In genomic region chr8:71504349-71504748, GRCm38 (mm10) we compare ENCODE assay signal across 21 mouse cellular contexts. TPM values are rescaled to one million over a fixed set of nuclear protein-coding genes. Genes with fewer than 3 reads are reported as not detected.
DNase-seq lines count a peak whose midpoint lies in the region; ATAC-seq lines count a peak whose summit lies in the region.
"Had no signal": no experiment of that assay in that cellular context is flagged by ENCODE, and none has a peak within 500 bp of the region (broad histone marks: within the 10 kb centered on the region; RNA-seq: fewer than 3 reads in every experiment).

No protein-coding gene starts in this region.

- H3K27me3 ChIP-seq in kidney, embryonic 15.5 days: peaks cover 39% of the 10 kb centered on the region
- H3K27me3 ChIP-seq in lung, embryonic 15.5 days: peaks cover 31% of the 10 kb centered on the region
- peaks cover 43% of the 10 kb centered on the region for H3K27me3 ChIP-seq in limb, embryonic 10.5 days (ENCODE audit: low read depth, poor library complexity, severe bottlenecking)

- H3K4me2 ChIP-seq in kidney, embryonic 15.5 days: no peak overlapping the region
- H3K4me2 ChIP-seq in lung, embryonic 15.5 days: no peak overlapping the region
- H3K4me2 ChIP-seq: embryonic facial prominence, embryonic 13.5 days; embryonic facial prominence, embryonic 15.5 days; forebrain, embryonic 12.5 days had no signal

- no peak for DNase-seq in kidney, adult 18-20 months
- no peak for DNase-seq in lung, postnatal 25 days (ENCODE audit: low spot score)
- no peak for DNase-seq in limb, embryonic 10.5 days (ENCODE audit: low spot score)
- DNase-seq in cerebellum, adult 9-11 months: no peak
- DNase-seq: adrenal gland, adult 8-10 months; adrenal gland, postnatal 14 days; cerebellum, adult 11 months; cerebellum, adult 18-20 months; cerebellum, adult 8-10 months; cerebellum, postnatal 10 days; cerebellum, postnatal 25 days had no signal

- H3K27ac ChIP-seq in kidney, embryonic 15.5 days: 0 out of 2 replicates have a peak overlapping the region, but pooled peaks have one; percentile 37
- 0 out of 2 replicates have a peak overlapping the region, but pooled peaks have one; percentile 2 for H3K27ac ChIP-seq in lung, embryonic 15.5 days
- H3K27ac ChIP-seq in limb, embryonic 10.5 days: peak overlapping the region; percentile 9; the same call in 1 of the 2 replicates
- H3K27ac ChIP-seq: embryonic facial prominence, embryonic 13.5 days; embryonic facial prominence, embryonic 15.5 days; forebrain, embryonic 10.5 days; forebrain, embryonic 12.5 days had no signal

- H3K4me1 ChIP-seq in kidney, embryonic 15.5 days: peaks cover 29% of the 10 kb centered on the region
- H3K4me1 ChIP-seq in lung, embryonic 15.5 days: peaks cover 23% of the 10 kb centered on the region
- peaks cover 35% of the 10 kb centered on the region for H3K4me1 ChIP-seq in limb, embryonic 10.5 days

- WGBS in kidney, embryonic 15.5 days: 81% methylated on average over 4 of the region's 4 CpGs
- WGBS in lung, embryonic 15.5 days: 88% methylated on average over 4 of the region's 4 CpGs
- WGBS in limb, embryonic 10.5 days: 89% methylated on average over 4 of the region's 4 CpGs

- H3K9ac ChIP-seq in kidney, embryonic 15.5 days: no peak overlapping the region
- no peak overlapping the region for H3K9ac ChIP-seq in lung, embryonic 15.5 days
- H3K9ac ChIP-seq: embryonic facial prominence, embryonic 13.5 days; embryonic facial prominence, embryonic 15.5 days; forebrain, embryonic 12.5 days had no signal

- H3K4me3 ChIP-seq in kidney, embryonic 15.5 days (replicated peaks): no peak overlapping the region
- no peak overlapping the region for H3K4me3 ChIP-seq in lung, embryonic 15.5 days
- no peak overlapping the region for H3K4me3 ChIP-seq in limb, embryonic 10.5 days
- H3K4me3 ChIP-seq: embryonic facial prominence, embryonic 13.5 days; embryonic facial prominence, embryonic 15.5 days; erythroblast, embryonic 14.5 days; forebrain, embryonic 10.5 days; forebrain, embryonic 12.5 days had no signal

- ATAC-seq in kidney, embryonic 15.5 days (replicated peaks; ENCODE audit: low FRiP score): no peak
- ATAC-seq in lung, embryonic 15.5 days (ENCODE audit: borderline replicate concordance, extremely low read depth, low FRiP score, low TSS enrichment): no peak
- ATAC-seq: forebrain, embryonic 14.5 days; forebrain, embryonic 16.5 days had no signal

- H3K36me3 ChIP-seq in kidney, embryonic 15.5 days: no peaks in the 10 kb centered on the region
- H3K36me3 ChIP-seq in lung, embryonic 15.5 days: no peaks in the 10 kb centered on the region
- H3K36me3 ChIP-seq in limb, embryonic 10.5 days: 0 out of 2 replicates have a peak, but pooled peaks cover 5% of the 10 kb centered on the region
- H3K36me3 ChIP-seq: embryonic facial prominence, embryonic 13.5 days; embryonic facial prominence, embryonic 15.5 days; forebrain, embryonic 12.5 days had no signal

- no peaks in the 10 kb centered on the region for H3K9me3 ChIP-seq in kidney, embryonic 15.5 days (replicated peaks)
- no peaks in the 10 kb centered on the region for H3K9me3 ChIP-seq in lung, embryonic 15.5 days
- no peaks in the 10 kb centered on the region for H3K9me3 ChIP-seq in limb, embryonic 10.5 days (replicated peaks)
- H3K9me3 ChIP-seq: embryonic facial prominence, embryonic 13.5 days; embryonic facial prominence, embryonic 15.5 days; forebrain, embryonic 10.5 days; forebrain, embryonic 12.5 days had no signal

RNA-seq across cellular contexts. Expression of gene Plvap, which starts 7.2 kb away (rescaled TPM):
- 136 and 143 TPM in 2 replicates for polyA plus RNA-seq in kidney, embryonic 15.5 days (2015; fragmentation: Nextera tagmentation; extraction: Ambion mirVana)
- polyA plus RNA-seq in lung, embryonic 15.5 days (2015; fragmentation: Nextera tagmentation; extraction: Ambion mirVana): 146 and 147 TPM in 2 replicates
- 74.6 and 77.7 TPM in 2 replicates for polyA plus RNA-seq in limb, embryonic 10.5 days (2016; fragmentation: Nextera tagmentation; extraction: Ambion mirVana)

RNA-seq across cellular contexts. Expression of gene Gtpbp3, which starts 16.4 kb away (rescaled TPM):
- 21.3 and 22.9 TPM in 2 replicates for polyA plus RNA-seq in kidney, embryonic 15.5 days (2015; fragmentation: Nextera tagmentation; extraction: Ambion mirVana)
- 16.3 and 19.1 TPM in 2 replicates for polyA plus RNA-seq in lung, embryonic 15.5 days (2015; fragmentation: Nextera tagmentation; extraction: Ambion mirVana)
- 26.8 and 28.2 TPM in 2 replicates for polyA plus RNA-seq in limb, embryonic 10.5 days (2016; fragmentation: Nextera tagmentation; extraction: Ambion mirVana)

RNA-seq across cellular contexts. Expression of gene Ano8, which starts 18.6 kb away (rescaled TPM):
- 1.4 and 2.0 TPM in 2 replicates for polyA plus RNA-seq in kidney, embryonic 15.5 days (2015; fragmentation: Nextera tagmentation; extraction: Ambion mirVana)
- 1.6 and 1.9 TPM in 2 replicates for polyA plus RNA-seq in lung, embryonic 15.5 days (2015; fragmentation: Nextera tagmentation; extraction: Ambion mirVana)
- polyA plus RNA-seq in limb, embryonic 10.5 days (2016; fragmentation: Nextera tagmentation; extraction: Ambion mirVana): 2.7 and 3.5 TPM in 2 replicates

RNA-seq across cellular contexts. Expression of gene Ccdc194, which starts 21.2 kb away (rescaled TPM):
- polyA plus RNA-seq in kidney, embryonic 15.5 days (2015; fragmentation: Nextera tagmentation; extraction: Ambion mirVana): 0.52 and 1.2 TPM in 2 replicates
- polyA plus RNA-seq in lung, embryonic 15.5 days (2015; fragmentation: Nextera tagmentation; extraction: Ambion mirVana): 0.39 and 0.65 TPM in 2 replicates
- 0.65 and 0.78 TPM in 2 replicates for polyA plus RNA-seq in limb, embryonic 10.5 days (2016; fragmentation: Nextera tagmentation; extraction: Ambion mirVana)
- polyA plus RNA-seq: cortical plate, adult 2 months; erythroblast, embryonic 14.5 days; forebrain, embryonic 10.5 days; forebrain, embryonic 16.5 days had no signal

RNA-seq across cellular contexts. Expression of gene Bst2, which starts 32.9 kb away (rescaled TPM):
- polyA plus RNA-seq in kidney, embryonic 15.5 days (2015; fragmentation: Nextera tagmentation; extraction: Ambion mirVana): 50.2 and 53.0 TPM in 2 replicates
- polyA plus RNA-seq in lung, embryonic 15.5 days (2015; fragmentation: Nextera tagmentation; extraction: Ambion mirVana): 49.7 and 52.0 TPM in 2 replicates
- 5.6 TPM in 2 replicates for polyA plus RNA-seq in limb, embryonic 10.5 days (2016; fragmentation: Nextera tagmentation; extraction: Ambion mirVana)
